Mouse (Mus musculus) fat pad, adult 2 months (tissue): ENCODE results near the gene Mmp28.

Experiments used
- DNase-seq: peaks from one replicate; pipeline ENCODE4 v3.0.0-alpha.2; 2011; ENCODE audit warnings: low read depth, low spot score; ENCODE audit errors: extremely low read depth

Mmp28 gene

DNA sequence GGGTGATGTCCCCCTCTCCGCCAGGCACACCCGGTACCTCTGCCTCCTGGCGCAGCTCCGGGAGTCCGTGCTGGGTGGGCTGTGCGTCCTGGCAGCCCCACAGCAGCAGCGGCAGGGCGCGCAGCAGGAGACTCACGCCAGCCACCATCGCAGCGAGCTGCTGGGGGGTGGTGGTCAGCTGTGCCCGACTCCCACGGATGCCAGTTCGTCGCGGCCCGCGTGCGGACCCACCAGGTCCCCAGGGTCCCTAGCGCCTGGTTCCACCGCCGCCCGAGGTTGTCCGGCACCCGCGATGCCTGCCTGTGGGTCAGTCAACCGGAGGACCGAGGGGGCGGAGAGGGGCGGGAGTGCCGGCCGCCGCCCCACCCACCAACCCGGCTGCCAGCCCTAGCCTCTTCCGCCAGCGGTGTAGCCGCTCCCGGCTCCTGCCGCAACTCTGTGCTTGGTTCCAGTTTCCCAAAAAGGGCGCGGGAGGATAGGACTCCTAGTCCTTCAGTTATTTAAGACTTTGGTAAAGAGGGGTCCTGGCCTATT is at the start of gene Mmp28:
Gene Mmp28, minus strand, starts transcription at position 361 of the 534 bp plus-strand sequence.
- no peak for DNase-seq

DNA sequence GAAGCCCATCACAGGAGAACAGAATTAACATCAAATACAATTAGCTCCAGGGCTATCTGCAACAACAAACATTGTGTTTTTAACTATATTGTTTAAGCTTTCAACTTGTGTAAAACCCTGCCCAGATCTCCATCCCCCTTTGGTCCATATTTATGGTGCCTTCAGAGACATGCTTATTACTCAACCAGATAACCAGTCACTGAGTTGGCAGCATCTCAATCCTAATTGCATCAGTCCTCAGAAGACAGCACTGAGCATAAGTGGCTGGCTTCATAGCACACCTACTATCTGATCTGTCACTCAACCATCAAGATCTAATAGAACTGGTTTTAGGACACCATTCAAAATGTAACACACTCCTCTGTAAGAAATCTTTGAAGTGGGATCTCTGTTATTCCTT is 46.6 kb upstream of the Mmp28 start:
- peak; percentile 28 for DNase-seq

DNA sequence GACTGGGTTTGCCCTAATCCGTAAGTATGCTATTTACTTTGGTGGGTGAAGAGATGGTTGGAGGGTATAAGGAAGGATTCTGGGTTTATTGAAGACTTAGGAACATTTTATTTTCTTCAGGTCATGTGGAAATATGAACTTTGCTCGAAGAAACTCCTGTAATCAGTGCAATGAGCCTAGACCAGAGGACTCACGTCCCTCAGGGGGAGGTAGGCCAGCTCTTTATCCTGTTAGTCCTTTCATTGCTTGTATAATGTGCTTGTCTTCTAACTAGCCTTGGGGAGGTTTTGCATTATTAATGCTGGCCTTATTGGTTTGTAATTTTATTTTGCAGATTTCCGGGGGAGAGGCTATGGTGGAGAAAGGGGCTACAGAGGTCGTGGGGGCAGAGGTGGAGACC is 41.4 kb upstream of the Mmp28 start:
- DNase-seq, result no peak

DNA sequence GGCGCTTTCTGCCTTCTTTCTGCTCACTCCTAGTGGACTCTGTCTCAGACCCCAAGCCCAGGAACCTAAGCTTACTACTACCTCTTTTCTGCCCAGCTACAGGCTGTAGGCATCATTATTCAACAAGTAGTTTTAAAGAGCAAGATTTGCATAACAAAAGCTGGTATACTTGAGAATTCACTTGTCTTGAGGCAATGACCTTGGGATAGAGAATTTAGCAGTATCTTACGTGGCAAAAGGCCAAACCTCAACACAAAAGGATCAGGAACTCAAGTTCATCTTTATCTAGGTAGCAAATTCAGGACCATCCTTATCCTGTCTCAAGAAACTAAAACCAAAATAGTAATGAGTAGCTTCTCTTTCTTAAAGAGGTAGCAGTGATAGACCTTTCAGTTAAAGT is 32.7 kb upstream of the Mmp28 start:
- no peak for DNase-seq

DNA sequence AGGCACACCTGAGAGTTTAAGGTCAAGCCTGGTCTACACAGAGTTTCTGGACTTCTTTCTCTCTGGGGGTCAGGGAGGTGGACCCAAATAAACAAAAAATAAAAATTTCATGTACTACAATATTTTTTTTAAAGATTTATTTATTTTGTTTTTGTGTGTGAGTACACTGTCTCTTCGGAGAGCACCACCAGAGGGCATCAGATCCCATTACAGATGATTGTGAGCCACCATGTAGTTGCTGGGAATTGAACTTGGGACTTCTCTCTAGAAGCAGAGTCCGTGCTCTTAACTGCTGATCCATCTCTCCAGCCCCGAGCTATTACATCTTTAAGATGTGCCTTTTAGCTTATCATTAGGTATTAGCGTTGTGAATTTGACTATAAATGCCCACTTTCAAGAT is 28.6 kb upstream of the Mmp28 start:
- DNase-seq, result no peak

DNA sequence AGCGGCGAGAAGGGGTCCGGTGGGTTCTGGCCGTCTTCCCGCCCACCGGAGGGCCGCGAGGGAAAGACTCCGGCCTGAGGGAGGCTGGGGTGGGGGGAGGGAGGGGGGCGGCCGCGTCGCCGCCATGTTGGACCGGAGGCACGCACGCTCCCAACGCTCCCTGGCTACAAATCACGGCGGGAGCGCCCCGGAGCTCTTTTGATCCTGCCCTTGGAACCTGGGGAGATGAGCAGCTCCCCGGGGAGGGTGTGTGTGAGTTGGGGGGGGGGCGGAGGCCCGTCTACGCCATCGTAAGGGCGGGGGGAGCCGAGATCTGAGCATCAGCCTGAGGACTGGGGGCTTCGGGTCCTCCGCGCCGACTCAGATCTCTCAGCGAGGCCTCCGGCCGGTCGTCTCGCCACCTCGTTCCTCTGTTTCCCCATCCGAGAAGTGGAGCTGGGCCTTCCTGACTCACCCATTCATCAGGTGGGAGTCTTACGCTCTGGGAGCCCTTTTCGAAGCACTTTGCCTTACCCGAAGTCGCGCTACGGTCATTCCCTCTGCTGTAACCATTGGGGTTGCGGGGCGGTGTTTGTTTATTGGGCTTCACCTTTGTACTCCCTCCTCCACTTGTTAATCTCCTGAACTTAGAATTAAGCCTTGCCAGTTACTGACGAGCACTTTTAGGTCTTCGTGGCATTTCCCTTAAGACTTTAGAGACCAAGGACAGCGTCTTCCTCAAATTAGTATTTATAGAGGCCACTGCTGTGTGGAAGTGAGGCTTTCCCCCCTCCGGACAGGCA is 10.6 kb upstream of the Mmp28 start:
- no peak for DNase-seq

DNA sequence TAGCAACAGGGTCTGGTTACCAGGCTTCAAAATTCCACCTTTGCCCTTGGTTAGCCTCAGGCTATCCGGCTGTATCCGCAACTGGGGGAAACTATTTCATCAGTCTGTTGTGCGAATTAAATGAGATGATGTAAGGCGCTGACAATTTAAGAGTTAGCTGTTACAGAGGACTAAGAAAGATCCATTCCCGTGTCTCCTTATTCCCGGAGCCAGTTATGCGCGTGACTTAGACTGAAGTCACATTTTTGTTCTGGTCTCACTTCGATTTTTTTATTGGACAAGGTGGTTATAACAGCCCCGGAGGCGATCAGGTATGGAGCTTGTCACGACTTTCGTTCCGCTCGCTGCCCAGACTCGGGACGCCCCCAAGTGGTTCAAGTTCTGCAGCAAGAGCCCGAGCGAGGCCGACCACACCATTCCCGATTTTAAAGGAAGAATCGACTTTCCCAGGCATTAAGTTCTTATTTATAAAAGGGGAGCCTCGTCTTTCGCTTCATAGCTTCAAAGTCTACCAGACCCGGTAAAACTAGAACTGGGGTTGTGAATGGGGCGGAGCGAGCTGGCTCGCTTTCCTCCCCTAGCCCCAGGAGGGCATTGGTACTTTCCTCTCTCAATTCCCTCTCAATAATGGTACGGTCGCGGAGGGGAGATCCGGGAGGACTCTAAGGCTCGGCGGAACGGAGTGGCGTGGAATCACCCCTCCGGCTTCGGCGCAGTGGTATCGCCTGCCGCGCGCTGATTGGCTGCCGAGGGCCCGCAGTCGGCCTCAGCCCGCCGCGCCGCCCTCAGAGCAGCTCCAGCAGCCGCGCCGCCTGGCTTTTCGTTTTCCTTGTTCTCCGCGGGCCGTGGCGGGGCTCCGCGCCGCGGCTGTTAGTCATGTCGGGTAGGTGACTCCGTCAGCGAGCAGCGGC is 9.7 kb upstream of the Mmp28 start, which contains the start of gene Taf15:
Gene Taf15, plus strand, starts transcription at position 763 of the 911 bp plus-strand sequence.
- peak; percentile 79 for DNase-seq

DNA sequence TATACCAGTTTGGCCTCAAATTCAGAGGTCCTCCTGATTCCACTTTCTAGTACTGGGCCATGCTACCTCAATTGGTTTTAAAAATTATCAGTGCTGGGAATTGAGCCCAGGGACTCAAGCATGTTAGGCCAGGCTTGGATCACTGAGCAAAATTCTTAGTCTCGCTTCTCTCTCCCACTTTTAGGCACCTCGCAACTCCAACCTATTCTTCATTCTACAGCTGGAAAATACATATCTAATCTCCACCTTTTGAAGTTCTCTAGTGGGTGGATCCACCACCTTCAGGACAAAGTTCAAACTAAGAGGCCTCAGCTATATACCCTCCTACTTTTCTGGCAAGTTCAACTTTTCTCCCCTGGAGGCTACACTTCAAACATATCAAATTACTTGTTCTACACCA is 8.9 kb upstream of the Mmp28 start:
- no peak for DNase-seq

DNA sequence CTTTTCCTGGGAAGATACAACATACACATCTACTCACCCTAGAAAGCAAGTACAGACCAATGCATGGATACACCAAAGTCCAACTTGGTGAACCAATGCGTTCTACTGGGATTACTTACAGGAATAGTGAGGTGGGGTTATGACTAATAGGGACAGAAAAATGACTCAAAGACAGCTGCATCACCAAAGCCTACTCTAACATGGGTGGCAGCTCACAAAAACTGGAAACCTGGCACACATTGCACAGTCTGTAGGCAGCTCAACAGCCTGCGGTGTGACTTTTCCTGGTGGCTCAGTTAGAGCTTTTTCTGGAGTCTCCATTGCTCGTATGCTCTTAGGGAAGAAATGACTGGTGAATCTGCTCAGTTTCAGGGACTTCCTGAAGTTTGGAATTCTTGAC is 5.9 kb upstream of the Mmp28 start:
- no peak for DNase-seq

DNA sequence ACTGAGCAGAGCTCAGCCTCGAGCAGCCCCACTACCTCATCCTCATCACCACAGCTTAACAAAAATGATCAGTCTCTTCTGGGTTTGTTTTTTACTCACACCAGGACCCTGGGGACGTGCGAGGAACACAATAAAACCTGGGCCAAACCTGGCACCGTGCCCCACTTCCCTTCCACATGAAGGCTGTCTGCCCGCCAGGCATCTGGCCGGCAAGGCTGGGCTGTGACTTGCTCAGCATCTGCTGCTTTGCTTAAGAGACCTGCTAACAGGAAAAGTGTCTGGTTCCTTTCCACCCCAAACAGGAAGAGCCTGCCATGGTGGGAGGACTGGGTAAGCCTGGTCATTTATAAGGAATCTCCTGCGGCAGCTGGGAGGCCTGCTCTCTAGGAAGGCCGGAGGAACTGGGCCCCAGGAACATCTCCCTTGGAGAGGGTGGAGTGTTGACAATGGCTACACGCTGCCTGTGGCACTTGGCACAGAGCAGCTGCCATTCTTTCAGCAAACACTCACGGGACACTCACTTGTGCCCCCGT is 4.3 kb upstream of the Mmp28 start:
- DNase-seq, result no peak

DNA sequence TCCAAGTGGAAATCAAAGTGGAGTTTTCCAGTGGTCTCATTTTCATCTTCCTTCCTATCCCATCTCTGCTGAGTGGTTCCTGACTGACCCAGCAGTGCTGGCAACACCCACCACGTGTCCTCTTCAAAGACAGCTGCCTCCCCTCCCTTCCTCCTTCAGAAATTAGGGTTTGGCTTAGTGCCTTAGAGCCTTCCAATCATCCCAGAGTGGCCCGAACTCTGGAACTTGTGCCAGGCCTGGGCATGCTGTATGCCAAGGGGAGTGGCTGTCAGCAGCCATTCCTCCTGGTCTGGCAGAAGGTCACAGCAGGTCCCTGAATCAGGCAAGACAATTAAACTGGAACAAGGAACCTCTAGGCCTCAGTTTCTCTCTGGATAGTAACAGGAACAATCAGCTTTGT is 3.1 kb upstream of the Mmp28 start:
- no peak for DNase-seq

DNA sequence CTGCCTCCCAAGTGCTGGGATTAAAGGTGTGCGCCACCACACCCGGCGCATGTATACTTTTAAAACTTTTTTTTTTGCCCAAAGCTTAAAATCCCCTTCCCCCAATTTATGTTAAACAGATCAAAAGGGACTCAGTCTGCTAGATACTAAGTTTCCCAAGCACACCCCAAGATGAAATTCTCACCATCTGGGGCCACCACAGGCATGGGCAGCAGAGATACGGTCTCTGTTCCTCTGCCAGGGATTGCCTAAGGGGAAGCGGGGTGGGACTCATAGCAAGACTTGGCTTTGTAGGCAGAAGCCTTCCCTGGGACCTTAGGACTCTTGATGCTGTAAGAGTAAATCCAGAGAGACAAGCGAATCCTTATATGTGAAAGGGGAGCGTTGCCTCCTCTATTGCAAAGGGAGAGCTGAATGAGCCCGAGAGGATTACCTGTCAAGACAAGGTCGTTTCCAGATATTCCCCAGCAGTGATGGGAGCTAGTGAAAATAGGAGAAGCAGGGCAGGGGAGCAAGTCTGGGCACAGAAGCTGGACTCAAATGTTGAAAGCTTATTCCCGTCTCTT is 1.3 kb downstream of the Mmp28 start:
- no peak for DNase-seq

DNA sequence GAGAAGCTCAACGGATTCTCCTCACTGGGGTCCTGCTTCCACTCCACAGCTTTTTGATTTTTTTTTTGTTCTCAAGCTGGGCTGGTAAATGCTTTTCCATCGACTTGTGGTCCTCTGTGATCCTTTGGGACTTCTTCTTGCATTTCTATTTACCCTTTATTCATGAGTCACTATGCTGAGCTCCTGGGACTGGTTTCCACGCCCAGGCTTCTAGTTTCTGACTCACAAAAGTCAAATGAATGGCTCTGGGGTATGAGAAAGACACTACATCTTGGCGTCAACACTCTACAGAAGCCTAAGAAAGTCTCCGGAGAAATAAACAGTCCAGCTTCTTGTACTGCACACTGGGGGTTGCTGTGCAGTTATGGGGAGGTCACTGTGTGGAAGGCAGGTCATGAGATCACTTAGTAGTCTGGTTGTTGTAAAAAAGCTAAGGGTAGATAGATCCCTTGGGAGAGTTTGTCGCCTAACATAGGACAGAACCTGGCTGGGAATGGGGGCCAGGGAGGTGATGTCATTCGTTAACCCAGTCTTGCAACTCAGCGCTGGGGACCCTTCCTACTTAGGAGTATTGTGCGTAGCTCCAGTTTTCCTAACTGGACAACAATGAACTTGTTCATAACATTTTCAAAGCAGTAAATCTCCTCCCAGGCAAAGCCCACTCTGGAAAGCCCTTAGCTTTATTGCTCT is 4.8 kb downstream of the Mmp28 start:
- no peak for DNase-seq

DNA sequence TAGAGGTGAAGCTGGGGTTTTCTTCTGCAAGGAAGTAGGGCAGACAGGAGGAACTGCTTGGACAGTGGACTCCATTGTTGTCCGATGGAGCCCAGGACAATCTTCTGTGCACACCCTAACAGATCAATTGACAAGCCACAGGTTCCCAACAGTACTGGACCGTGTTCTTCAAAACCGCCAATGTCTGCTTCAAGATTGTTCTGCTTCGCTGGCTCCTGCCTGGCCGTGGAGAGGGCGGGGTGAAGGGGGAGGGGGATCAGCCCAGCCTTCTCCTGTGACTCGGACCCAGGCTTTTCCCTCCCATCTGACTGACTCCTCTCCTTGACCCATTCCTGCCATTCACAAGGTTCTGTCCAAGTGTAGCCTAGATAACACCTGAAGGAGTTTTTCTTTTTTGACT is 5.6 kb downstream of the Mmp28 start:
- no peak for DNase-seq

DNA sequence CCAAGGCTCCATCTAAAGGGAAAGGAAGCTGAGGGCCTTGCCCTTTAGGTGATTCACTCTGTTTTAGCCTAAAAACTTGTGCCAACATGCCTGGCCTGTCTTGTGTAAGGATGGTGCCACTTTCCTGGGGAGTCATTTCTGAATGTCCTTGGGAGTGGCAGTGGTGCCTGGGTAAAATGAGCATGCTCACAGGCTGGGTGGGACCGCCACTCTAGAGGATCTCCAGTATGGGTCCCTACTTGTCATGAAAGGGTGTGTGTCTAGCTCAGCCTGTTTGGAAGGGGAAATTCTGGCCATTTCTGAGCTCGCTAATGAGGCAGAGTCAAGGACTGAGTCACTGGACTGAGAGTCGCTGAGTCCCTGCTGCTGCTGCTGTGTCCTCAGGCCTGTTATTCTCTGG is 7.3 kb downstream of the Mmp28 start:
- no peak for DNase-seq

DNA sequence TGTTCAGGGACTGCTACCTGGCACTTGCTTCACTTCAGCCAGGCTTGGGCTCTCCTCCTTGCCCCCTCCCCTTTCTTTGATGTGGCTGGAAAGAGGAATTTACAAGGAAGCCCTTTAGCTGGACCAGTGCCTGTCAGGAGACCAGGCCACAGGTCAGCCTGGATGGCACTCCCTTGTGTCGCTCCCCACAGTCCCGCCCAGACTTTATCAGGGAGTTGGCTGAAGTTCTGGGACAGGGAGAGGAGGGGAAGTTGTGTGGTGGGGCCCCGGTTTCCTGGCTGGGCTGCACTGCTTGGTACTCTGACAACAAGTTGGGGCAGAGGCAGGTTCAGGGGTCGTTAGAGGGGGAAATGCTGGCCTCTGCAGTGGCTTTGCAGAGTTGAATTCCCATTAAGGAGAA is 8.3 kb downstream of the Mmp28 start:
- no peak for DNase-seq

DNA sequence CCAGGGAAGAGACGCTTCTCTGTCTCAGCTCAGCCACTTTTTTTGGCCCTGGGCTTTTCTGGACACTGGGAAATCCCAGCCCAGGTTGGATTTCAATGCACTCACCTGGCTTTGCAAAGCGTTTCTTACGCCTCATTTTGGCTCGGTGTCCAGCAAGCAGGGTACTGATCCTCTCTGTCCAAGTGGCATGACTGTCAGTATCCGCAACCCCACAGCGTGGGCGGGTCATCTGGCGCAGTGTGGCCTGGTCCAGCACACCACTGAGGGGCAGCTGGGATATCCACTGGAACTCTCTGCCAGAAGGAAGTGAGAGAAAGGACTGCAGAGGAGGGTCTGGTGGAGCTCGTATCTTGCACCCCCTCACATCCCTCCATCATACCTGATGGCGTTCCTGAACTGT is 11.6 kb downstream of the Mmp28 start:
- DNase-seq, result no peak

DNA sequence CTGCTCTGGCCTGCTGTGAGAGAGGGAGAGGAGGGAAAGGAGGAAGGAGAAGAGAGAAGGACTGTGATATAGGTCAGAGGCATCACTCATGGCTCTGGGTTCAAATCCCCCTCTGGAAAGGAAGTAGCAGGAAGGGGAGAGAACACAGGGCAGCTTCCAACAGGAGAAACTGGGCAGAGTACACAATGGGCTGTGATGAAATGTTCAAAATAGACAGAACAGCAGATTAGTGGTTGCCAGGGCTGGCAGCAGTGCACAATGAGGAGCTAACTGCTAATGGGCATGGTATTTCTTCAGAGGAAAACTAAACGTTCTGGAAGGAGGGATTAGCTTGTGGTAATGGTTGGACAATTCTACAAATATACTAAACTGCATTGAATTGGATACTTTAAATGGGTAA is 12.3 kb downstream of the Mmp28 start:
- peak; percentile 31 for DNase-seq

DNA sequence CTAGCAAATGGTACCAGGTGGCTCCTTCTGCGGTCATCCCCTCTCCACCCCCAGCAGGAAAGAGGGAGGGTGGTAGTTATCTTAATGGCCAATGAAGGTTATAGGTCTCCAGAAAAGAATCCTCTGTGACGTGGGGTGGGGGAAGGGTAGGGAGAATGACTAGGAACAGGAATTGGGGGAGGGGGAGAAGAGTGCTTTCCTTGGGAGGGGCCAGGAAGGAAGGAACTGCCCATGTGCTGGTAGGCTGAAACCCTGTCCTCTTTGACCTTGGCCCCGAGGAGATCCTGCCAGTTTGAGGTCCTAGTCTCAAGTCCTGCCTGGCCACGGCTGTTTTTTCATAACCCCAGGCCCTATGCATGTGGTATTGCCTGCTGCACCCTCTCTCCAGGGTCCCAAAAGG is 13.6 kb downstream of the Mmp28 start:
- no peak for DNase-seq

DNA sequence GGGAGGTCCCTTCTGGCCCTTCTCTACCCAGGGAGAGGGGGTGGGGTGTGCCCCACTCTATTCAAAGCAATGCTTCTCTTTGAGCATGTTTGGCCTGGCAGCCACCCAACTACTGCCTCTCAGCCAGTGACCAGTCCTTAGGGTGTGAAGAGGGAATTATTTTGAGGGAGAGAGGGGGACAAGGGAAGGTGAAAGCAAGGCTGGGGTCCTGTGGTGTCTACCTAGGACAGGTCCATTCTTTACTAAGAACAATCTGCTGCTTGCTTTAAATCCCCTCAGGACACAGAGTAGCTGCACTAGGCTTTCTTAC is 14.0 kb downstream of the Mmp28 start:
- no peak for DNase-seq
